Mouse (Mus musculus) ovary, postnatal 36 days (tissue): Measurements from ENCODE around the gene Dmrtc1a.
"Not testable (repeated sequence)": the region's sequence is repeated elsewhere in the genome, so short reads cannot be mapped to it uniquely, and the experiment has no call there.

ENCODE experiments used
- DNase-seq: peaks from one replicate; pipeline ENCODE4 v3.0.0; 2022; ENCODE audit warnings: low spot score, mixed read lengths

Dmrtc1a gene

DNA sequence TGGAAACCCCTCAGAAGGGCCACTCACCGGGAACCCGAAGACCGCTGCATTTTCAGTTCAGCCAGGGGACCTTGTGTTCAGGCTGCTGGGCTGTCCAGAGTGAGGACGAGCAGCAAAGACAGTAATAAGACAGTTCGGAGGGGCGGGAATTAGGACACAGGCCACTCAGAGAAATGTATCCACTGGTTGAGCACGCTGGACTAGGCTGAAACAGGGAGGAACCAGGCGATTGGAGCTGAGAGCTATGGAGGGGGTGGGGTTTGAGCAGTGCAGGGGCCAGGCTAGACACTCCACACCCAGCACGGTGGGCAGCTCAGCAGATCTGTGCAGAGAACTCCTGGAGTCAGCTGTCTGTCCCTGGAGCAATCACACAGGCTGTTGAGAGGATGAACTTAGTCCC, at the start of gene Dmrtc1a, which contains the start of gene 1700011M02Rik:
Gene Dmrtc1a (minus strand): TSS at position 101 of the 400 bp plus-strand sequence.
Gene 1700011M02Rik (plus strand): TSS at position 319 of the 400 bp plus-strand sequence.
- not testable (repeated sequence) for DNase-seq

DNA sequence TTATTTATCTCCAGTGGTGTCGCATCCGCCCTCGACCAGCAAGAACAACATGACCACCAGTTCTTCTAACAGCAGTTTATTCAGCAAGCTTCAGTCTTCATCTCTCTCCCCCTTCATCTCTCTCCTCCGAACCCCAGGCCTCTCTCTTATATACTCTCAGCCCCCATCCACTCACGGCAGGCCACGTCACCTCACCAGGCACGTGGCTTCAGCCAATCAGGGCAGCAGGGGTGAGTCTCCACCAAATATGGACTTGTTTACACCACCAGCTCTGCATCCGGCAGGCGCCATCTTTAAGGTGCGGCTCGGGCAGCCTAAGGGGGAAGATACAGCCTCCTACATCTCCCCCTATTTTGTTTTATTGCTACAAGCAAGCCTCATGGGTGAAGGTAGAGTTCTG, 41.6 kb upstream of the Dmrtc1a start:
- DNase-seq: not testable (repeated sequence)

DNA sequence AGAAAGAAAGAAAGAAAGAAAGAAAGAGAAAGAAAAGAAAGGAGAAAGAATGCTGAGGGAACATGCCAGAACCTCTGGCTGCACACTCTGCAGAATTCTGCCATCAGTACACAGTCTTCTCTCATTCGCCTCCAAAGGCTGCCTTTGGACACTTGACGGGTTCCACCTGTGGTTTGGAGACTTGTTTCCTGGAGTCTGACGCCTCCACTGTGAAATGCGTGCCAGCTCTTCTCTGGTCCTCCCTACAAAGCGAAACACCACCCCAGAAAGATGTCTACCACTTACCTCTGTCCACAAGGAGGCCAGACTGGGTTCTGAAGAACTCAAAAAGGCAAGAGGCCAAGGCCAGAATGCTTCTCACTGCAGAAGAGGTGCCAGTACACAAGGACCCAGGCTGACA, 28.3 kb upstream of the Dmrtc1a start:
- no peak for DNase-seq

DNA sequence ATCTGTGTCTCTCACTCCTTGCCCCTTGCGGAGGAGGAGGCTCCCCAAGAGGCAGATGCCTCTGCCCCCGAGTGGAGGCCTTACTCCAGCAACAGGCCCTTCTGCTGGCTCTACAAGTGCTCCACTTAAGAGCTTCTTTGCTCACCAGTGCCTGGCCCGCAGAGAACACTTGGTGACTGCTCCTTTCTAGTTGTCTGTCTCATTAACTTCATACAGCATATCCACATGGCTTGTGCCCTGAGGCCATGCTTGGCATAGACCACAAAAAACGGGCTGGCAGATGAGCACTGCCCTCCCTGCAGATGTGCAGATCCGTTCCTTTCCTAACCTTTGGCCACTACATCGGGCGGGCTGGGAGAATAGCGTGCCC, 25.9 kb upstream of the Dmrtc1a start:
- DNase-seq: no peak

DNA sequence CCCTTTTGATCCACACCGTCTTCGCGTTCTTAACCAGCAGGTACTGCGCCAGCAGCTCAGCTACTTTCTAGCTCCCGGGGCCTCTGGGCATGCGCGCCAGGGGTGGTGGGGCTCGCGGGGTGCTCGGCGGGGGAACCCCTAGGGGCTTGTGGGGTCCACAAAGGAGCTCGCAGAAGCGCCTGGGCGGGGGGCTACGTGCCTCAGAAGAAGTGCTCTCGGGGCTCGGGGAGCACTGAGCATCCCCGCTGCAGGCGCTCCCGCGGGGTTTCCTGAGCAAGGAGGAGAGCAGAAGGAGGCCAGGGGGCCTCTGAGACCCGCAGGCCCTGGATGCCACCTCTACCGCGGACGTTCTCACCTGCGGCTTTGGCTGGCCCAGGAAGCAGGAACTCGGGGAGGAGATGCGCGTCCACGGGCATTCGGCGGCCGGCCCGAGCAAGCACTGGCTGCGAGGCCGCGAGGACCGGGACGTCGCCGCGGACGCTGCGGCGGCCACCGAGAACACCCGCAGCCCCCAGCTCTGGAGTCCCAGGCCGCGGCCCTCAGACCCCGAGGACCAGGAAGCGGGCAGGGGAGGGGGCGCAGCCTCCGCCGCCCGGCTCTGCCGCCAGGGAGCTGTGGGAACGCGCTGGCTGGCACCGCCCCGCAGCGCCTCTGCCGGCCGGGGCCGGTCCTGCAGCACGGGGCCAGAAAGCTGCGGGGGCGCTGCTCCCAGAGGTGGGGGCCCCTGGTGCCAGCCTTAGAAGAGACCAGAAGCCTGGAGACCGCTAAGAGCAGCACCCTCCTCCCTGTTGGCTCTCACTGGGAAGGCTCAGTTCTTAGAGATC, 25.3 kb upstream of the Dmrtc1a start:
- peak; percentile 38 for DNase-seq

DNA sequence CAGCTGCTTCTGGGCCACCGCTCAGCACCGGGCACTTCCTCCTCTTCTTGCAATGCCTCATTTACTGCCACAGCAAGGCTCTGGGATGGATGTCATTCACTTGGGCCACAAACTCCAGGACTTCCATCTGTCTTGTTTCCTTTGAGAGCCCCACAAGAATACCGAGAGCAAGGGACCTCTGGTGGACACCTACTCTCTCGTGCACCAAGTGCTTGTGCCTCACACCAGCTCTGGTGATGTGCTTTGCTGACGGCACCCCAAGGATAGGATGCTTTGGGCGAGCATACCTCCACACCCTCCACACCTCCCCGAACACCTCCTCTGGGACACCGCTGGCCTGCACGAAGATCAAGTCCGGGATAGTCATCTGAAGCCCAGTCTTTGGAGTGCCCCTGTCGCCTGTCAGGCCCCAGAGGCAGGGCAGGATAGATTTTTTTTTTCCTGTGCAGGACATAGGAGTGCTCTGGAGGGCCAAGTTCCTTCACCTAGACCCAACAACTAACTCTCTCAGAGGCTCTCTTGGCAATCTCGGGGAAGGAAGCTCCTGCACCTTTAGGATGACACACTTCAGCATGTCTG, 24.6 kb upstream of the Dmrtc1a start:
- no peak for DNase-seq

DNA sequence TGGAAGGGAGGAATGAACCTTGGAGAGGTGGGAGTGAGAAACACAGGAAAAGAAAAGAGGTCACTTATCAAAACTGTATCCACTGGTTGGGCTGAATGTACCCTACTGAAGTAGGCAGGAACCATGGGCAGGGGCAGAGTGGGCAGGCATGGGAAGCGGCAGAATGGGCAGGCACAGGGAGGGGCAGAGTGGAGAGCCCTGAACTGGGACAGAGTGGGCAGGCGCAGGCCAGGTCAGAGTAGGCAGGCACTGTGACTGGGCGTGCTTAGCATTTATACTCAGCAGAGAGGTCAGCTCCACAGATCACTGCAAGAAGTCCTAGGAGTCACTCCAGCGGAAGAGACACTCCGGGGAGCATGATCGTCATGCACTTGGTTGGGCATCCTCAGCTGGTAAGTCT, 19.6 kb upstream of the Dmrtc1a start, which contains the start of gene 1700018G05Rik:
Gene 1700018G05Rik (plus strand): TSS at position 301 of the 400 bp plus-strand sequence.
- not testable (repeated sequence) for DNase-seq

DNA sequence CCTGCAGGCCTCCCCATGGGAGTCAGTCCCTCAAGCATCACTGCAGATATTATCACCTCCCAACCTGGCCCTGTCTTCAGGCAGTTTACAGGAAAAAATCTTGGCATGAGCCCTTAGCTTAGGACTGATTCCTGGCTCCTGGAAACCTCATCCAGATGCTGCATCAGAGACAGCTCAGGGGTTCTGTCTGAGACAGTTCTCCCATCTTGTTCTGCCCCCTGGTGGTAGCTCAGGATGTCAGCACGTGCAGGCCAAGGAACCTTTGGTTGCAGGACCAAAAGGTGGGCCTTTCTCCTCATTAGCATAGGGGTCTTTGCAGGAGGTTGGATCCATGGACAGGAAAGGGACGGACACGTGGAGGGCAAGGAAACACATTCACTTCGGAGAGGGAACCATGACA, 18.2 kb upstream of the Dmrtc1a start:
- DNase-seq: not testable (repeated sequence)

DNA sequence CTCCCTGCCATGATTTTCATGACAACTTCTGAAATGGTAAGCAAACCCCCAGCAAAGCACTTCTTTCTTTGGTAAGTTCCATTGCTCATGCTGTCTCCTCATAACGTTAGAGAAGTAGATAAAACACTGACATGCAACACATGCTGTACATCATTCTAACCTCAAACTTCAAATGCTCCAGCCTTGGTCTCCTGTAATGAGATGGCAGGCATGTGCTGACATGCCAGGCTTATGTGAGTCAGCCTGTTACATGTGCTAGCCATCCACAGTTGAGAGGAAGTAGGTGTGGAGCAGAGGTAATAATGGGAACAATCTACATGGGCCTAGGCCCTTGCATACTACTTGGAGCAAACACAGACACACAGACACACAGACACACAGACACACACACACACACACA, 6.3 kb upstream of the Dmrtc1a start:
- DNase-seq: not testable (repeated sequence)

DNA sequence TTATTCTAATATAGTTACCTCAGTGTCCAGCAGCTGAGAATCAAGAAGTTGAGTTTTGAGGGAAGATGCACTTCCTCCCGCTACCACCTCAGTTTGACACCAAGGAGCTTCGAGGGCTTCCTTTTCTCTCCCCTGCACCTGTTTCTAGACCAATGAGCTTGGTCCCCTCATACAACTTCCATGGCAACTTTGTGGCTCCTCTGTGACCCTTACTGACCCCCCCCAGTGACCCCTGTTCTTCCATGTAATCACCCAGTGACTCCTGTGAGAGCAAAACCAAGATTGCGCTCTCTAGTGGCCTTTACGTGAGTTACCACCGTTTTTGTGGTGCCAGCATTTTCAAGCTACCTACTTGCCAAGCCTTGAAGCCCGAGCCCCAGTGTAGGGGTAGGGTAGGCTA, 40.6 kb downstream of the Dmrtc1a start, which contains the start of gene 1700031F05Rik:
Gene 1700031F05Rik (minus strand): TSS at position 101 of the 400 bp plus-strand sequence.
- no peak for DNase-seq

DNA sequence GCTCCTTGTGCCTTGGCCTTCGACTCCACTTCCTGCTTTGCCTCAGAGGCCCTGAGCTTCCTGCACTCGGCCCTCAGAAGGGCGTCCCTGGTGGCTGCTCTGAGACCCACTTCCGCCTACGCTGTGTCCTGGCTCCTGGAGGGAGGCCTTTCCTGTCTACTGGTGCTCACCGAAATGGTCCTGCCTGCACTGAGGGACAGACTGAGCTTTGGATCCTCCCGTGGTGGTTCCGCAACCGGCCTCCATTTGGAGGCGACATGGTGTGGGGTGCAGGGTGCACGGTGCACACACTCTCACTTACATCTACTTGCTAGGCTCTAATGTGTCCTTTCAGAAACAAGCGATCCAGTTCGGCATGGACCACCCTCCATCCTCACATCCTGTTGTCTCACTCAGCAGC, 54.0 kb downstream of the Dmrtc1a start, which contains the start of gene Dmrtc1c2:
Gene Dmrtc1c2 (minus strand): TSS at position 101 of the 400 bp plus-strand sequence.
- DNase-seq: not testable (repeated sequence)
